Mouse (Mus musculus): ENCODE measurements around the gene Tbl3. TPM values are rescaled to one million over a fixed set of nuclear protein-coding genes. Genes with fewer than 3 reads are reported as not detected.

Tbl3 gene
- polyA plus RNA-seq (2016; fragmentation: Nextera tagmentation; extraction: Ambion mirVana) = 65.4 and 71.8 TPM in 2 replicates

DNA sequence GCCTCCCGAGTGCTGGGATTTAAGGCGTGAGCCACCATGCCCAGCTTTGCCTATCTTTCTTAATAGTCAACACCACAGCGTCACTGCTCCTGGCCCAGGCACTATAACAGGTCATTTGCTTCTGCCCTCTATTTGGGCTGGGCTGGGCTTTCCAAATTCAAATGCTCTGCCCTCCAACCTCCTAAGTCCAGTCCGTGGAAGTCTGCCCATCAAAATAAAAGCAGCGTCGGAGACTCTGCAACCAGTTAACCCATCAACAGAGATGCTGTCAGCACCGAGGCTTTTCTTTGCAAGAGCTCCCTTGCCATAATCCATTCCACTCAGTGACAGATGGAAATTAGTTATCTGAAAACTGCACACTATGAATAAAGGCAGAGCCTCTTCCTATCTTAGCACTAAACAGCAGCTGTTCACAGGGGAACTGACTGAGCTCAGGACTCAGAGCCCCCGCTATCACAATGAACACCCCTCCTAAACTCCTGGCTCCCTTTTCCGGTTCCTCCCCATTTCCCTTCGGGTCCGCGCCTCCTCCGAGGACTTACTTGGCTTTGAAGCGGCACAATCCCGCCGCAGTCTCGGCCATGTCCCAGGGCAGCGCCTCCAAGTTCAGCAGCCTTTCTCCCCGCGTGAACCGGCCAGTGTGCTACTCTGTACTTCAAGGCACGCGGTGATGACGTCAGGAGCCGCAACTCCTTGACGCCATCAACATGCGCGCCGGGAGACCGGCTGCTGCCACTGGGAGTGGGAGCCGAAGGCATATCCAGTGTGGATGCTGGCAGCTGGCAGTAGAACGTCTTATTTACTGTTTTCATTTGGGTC is at the start of gene Tbl3:
Tbl3 (minus strand) TSS at position 679 of the 819 bp plus-strand sequence.
- peak within 1 kb of the TSS; percentile 85 for H3K27ac ChIP-seq
- H3K27me3 ChIP-seq (replicated peaks) = no peaks in the 10 kb centered on the region
- H3K9me3 ChIP-seq (replicated peaks) = no peaks in the 10 kb centered on the region
- peak within 1 kb of the TSS; percentile 77 for H3K9ac ChIP-seq
- H3K36me3 ChIP-seq = peaks cover 37% of the 10 kb centered on the region
- peak within 1 kb of the TSS; percentile 83 for H3K4me2 ChIP-seq
- H3K4me1 ChIP-seq = peaks cover 36% of the 10 kb centered on the region
- peak; percentile 82 for ATAC-seq
- 1% methylated on average over 32 of the region's 32 CpGs for WGBS (ENCODE audit: insufficient replicate concordance)
- peak within 1 kb of the TSS; percentile 74 for H3K4me3 ChIP-seq

DNA sequence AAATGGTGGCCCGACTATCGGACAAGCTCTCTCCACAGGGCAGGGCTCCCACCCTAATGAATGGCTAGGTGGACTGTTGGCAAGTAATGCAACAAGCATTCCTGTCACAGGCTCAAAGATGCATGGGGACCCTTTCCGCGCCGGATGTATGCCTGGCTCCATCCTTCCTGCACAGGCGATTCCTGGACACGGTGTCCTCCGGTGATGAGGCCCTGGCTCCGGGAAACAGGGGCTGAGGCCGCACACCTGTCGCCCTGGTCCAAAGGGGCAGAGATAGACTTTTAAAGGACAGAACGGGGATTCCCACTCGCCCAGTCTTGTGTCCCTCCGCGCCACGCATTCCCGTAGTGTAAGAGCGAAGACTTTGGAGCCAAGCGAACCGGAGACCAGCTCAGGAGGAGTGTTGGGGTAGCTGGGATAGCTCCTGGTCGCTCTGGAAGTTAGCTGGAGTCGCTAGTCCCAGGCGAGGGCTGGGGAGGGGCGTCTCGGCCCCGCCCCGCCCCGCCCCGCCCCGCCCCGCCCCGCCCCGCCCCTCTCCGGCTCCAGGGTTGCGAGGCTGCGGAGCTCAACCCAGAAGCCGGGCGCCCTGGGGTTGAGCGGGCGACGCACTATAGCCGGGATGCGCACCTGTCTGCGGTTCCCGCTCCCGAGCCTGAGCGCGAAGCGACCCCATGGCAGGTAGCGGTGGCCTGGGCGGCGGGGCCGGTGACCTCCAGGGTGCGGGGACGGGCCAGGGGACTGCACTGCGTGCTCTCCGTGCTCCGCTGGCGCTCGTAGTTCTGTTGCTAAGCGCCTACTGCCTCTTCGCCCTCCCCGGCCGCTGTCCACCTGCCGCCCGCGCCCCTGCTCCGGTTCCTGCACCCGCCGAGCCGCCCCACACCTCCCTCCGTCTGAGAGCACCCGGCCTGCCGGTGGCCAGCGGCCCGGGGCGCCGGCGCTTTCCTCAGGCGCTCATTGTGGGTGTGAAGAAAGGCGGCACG is 45.2 kb upstream of the Tbl3 start, which contains the start of gene Hs3st6:
Hs3st6 (plus strand) TSS at position 574 of the 980 bp plus-strand sequence.
- H3K27ac ChIP-seq = no peak within 1 kb of the TSS
- no peaks in the 10 kb centered on the region for H3K9me3 ChIP-seq (replicated peaks)
- 1% methylated on average over 75 of the region's 82 CpGs for WGBS (ENCODE audit: insufficient replicate concordance)
- H3K4me3 ChIP-seq = peak within 1 kb of the TSS; percentile 50
- H3K36me3 ChIP-seq = no peaks in the 10 kb centered on the region
- H3K4me2 ChIP-seq = peak within 1 kb of the TSS; percentile 75
- H3K27me3 ChIP-seq (replicated peaks) = peaks cover 93% of the 10 kb centered on the region
- peak; percentile 74 for ATAC-seq
- 0 out of 2 replicates have a peak within 1 kb of the TSS, but pooled peaks have one; percentile 23 for H3K9ac ChIP-seq
- H3K4me1 ChIP-seq = peaks cover 16% of the 10 kb centered on the region

DNA sequence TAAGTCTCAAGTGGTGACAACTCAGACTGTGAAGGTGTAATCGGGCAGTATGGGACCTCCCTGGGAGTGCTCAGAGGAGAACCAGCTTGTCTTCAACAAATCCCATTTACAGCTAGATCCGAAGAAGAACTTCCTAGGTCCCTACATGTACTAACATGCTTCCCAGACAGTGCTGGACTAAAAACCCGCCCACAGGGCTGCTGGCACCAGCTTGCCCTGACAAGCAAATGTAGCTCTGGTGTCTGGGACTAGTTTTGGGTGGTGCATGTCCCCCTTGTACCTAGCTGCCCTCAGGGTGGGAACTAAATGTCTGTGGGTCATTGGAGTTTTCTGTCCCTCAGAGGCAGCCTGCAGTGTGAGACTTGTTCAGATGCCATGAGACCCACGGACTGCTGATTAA is 44.1 kb upstream of the Tbl3 start:
- H3K4me1 ChIP-seq = peaks cover 16% of the 10 kb centered on the region
- no peak overlapping the region for H3K9ac ChIP-seq
- peaks cover 93% of the 10 kb centered on the region for H3K27me3 ChIP-seq (replicated peaks)
- no peaks in the 10 kb centered on the region for H3K36me3 ChIP-seq
- H3K4me2 ChIP-seq = no peak overlapping the region
- H3K4me3 ChIP-seq = no peak overlapping the region
- H3K27ac ChIP-seq = no peak overlapping the region
- no peak for ATAC-seq
- 13% methylated on average over 4 of the region's 4 CpGs for WGBS (ENCODE audit: insufficient replicate concordance)
- H3K9me3 ChIP-seq (replicated peaks) = no peaks in the 10 kb centered on the region

DNA sequence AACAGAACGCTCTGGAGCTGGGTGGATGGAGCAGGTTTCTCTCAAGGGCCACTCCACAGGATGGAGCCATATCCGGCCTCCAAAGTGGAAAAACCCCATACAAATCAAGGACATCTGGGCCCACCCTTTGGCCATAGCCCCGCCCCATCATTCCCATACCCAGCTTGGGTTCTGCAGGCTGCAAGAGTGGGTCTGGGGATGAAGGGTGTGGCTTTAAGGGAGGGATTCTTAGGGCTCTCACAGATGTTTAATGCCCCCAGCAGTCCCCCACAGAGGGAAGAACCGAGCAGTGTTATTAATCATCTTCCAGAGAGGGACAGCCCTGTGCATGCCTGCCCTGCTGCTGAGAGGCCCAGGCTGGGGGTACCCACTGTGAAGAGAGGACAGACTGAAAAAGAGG is 39.5 kb upstream of the Tbl3 start:
- Histone ChIP-seq H3K27ac (no peak overlapping the region), H3K9me3 (replicated peaks) (no peaks in the 10 kb centered on the region), H3K4me2 (no peak overlapping the region), H3K4me3 (no peak overlapping the region), H3K27me3 (replicated peaks) (peaks cover 57% of the 10 kb centered on the region), H3K36me3 (peaks cover 10% of the 10 kb centered on the region), H3K9ac (no peak overlapping the region), H3K4me1 (no peaks in the 10 kb centered on the region)
- ATAC-seq = no peak
- 47% methylated on average over 4 of the region's 4 CpGs for WGBS (ENCODE audit: insufficient replicate concordance)

DNA sequence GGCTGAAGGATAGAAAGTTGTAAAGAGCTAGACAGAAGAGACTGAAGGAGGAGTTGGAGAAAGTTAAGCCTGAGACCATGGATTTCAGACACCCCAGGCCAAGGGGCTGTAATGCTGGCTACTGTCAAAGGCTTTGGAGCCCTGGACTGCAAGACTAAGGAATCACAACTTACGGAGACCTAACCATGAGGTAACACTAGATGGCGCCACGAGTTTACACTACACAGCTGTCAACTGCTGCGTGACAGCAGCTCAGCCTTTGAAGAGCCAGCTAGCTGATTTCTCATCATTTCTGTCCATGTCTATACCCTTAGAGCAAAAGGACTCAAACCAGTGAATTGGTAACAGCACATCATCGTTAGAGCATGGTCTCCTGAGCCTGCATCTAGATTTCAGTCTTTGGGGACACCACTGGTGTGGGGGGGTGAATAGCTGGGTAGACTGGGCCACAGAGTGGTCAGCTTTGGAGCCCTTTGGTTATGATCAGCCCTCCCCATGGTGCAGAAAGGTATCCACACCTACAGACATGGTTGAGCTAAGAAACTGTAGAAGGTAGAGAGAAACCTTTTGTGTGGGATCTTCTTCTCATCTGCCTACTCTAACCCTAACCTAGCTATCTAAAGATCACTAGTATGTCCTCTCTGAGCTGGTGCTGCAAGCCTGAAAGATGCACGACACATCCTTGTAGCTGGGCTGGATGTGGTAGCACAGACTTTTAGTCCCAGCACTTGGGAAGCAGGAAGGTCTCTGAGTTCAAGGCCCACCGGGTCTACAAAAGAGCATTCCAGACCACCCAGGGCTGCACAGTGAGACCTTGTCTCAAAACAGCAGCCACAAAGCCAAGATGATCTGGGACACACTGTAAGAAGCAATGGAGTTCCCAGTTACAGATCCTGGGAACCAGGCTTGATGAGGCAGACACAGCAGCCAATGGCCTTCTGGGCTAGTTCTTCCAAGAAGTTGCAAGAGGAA is 38.4 kb upstream of the Tbl3 start:
- no peaks in the 10 kb centered on the region for H3K4me1 ChIP-seq
- H3K27me3 ChIP-seq (replicated peaks) = peaks cover 45% of the 10 kb centered on the region
- peak; percentile 60 for ATAC-seq
- no peak overlapping the region for H3K9ac ChIP-seq
- H3K36me3 ChIP-seq = peaks cover 22% of the 10 kb centered on the region
- H3K4me3 ChIP-seq = no peak overlapping the region
- no peaks in the 10 kb centered on the region for H3K9me3 ChIP-seq (replicated peaks)
- WGBS (ENCODE audit: insufficient replicate concordance) = 15% methylated on average over 7 of the region's 7 CpGs
- H3K4me2 ChIP-seq = no peak overlapping the region
- H3K27ac ChIP-seq = no peak overlapping the region

DNA sequence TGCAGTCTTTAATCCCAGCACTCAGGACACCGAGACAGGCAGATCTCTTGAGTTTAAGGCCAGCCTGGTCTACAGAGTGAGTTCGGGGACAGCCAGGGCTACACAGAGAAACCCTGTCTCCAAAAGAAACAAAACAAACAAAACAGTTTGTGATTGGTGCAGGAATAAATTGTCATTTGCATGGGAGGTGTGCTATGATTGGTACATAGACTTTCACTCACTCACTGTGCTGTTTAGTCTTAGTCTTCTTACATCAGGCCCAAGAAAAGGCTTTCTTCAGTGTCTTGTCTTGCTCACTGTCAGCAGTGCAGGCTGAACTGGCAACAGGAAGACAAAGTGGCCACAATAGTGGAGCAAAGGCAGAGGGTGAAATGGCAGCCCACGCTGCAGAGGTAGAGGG is 36.9 kb upstream of the Tbl3 start:
- no peak overlapping the region for H3K9ac ChIP-seq
- H3K27me3 ChIP-seq (replicated peaks) = peaks cover 31% of the 10 kb centered on the region
- H3K4me1 ChIP-seq = peaks cover 6% of the 10 kb centered on the region
- H3K4me2 ChIP-seq = no peak overlapping the region
- no peak overlapping the region for H3K4me3 ChIP-seq
- no peak overlapping the region for H3K27ac ChIP-seq
- ATAC-seq = no peak
- H3K36me3 ChIP-seq = peaks cover 33% of the 10 kb centered on the region
- no peaks in the 10 kb centered on the region for H3K9me3 ChIP-seq (replicated peaks)
- WGBS (ENCODE audit: insufficient replicate concordance) = 66% methylated on average over 3 of the region's 3 CpGs

DNA sequence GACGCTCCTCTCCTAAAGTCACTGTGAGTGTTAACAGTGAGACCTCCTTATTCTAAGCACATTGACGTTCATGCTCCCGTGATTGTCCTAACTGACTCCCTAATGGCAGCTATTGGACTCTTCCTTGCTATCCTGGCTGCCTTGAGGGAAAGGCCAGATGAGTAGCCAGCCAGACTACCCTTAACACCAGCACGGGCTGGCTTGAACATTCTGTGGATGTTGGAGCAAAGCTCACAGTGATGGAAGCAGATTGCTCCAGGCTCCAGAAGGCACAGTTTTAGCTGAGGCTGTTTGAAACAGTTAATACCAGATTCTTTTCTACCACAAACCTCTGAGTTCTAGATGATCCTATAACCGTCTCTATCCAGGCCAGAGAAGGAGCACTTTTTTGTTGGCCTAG is 36.4 kb upstream of the Tbl3 start:
- Histone ChIP-seq H3K4me3 (no peak overlapping the region), H3K27me3 (replicated peaks) (peaks cover 27% of the 10 kb centered on the region), H3K4me1 (peaks cover 9% of the 10 kb centered on the region), H3K4me2 (no peak overlapping the region), H3K9ac (no peak overlapping the region), H3K27ac (no peak overlapping the region), H3K36me3 (peaks cover 36% of the 10 kb centered on the region), H3K9me3 (replicated peaks) (no peaks in the 10 kb centered on the region)
- 63% methylated on average over 5 of the region's 5 CpGs for WGBS (ENCODE audit: insufficient replicate concordance)
- ATAC-seq = no peak

DNA sequence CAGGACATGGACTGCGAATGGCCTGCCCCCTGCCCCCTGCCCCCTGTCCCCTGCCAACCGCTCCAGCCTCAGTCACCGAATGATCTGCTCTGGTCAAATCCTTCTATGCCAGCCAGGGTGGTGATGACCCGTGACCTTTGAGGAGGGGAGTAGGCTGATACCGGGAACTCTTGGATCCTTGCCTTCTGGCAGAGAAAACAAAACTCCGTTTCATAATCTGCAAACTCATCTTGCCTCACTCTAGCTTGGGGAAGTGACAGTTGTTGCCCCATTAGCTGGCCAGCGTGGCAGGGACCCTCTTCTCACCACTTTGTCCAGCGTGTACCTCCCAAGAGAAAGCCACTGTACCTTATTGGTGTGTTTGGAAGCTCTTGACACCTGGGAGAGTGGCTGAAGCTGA is 34.8 kb upstream of the Tbl3 start:
- Histone ChIP-seq H3K27ac (no peak overlapping the region), H3K36me3 (peaks cover 36% of the 10 kb centered on the region), H3K9me3 (replicated peaks) (no peaks in the 10 kb centered on the region), H3K27me3 (replicated peaks) (peaks cover 17% of the 10 kb centered on the region), H3K4me2 (no peak overlapping the region), H3K4me3 (no peak overlapping the region), H3K4me1 (peaks cover 22% of the 10 kb centered on the region), H3K9ac (no peak overlapping the region)
- no peak for ATAC-seq
- WGBS (ENCODE audit: insufficient replicate concordance) = 76% methylated on average over 8 of the region's 8 CpGs

DNA sequence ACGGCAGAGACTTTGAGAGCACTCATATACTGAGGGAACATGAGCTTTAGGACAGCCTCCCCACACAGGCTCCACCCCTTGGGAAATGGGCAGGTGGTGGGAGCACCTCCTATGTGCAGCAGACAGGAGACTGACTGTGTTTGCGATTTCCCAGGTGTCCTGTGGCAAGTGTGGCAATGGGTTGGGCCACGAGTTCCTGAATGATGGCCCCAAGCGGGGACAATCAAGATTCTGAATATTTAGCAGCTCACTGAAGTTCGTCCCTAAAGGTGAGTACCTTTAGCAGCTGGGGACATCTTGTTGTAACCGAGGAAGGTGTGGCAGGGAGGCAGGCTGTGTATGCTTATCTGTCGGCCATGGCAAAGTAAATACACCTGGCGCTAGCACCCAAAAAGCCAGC is 32.5 kb upstream of the Tbl3 start:
- Histone ChIP-seq H3K27ac (no peak overlapping the region), H3K4me2 (no peak overlapping the region), H3K36me3 (peaks cover 36% of the 10 kb centered on the region), H3K9me3 (replicated peaks) (no peaks in the 10 kb centered on the region), H3K4me3 (no peak overlapping the region), H3K27me3 (replicated peaks) (no peaks in the 10 kb centered on the region), H3K4me1 (peaks cover 36% of the 10 kb centered on the region), H3K9ac (no peak overlapping the region)
- ATAC-seq = no peak
- whole genome bisulfite sequencing (ENCODE audit: insufficient replicate concordance) = 75% methylated on average over 8 of the region's 8 CpGs

DNA sequence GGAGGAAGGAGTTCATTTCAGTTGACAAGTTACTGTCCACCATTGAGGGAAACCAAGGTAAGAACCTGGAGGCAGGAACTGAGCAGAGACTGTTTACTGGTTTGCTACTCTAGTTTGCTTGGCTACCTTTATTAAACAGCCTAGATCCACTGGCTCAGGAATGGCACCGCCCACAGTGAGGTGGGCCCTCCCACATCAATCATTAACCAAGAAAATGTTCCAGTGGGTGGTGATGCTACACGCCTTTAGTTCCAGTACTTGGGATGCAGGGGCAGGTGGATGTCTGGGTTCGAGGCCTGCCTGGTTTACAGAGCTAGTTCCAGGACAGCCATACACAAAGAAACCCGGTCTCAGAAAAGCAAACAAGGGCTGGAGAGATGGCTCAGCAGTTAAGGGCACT is 30.8 kb upstream of the Tbl3 start:
- H3K27ac ChIP-seq = peak overlapping the region; percentile 83
- no peak for ATAC-seq
- 0 out of 2 replicates have a peak, but pooled peaks cover 2% of the 10 kb centered on the region for H3K27me3 ChIP-seq (replicated peaks)
- no peak overlapping the region for H3K9ac ChIP-seq
- H3K4me1 ChIP-seq = peaks cover 36% of the 10 kb centered on the region
- 77% methylated on average over 4 of the region's 4 CpGs for WGBS (ENCODE audit: insufficient replicate concordance)
- peak overlapping the region; percentile 95; the same call in 1 of the 2 replicates for H3K4me2 ChIP-seq
- H3K36me3 ChIP-seq = peaks cover 36% of the 10 kb centered on the region
- 0 out of 2 replicates have a peak overlapping the region, but pooled peaks have one; percentile 81 for H3K4me3 ChIP-seq
- no peaks in the 10 kb centered on the region for H3K9me3 ChIP-seq (replicated peaks)

Measured in liver, embryonic 12.5 days (tissue).